Mouse (Mus musculus): ENCODE data around the gene Dhrs3. TPM values are rescaled to one million over a fixed set of nuclear protein-coding genes. Genes with fewer than 3 reads are reported as not detected.

The Dhrs3 gene
- polyA plus RNA-seq, 1 experiment from 2014 or later = 123 TPM

GRCm38 (mm10) chr4:144917101-144917500, 24.5 kb downstream of the Dhrs3 start:
- DNase-seq (ENCODE audit: low spot score) = no peak
- 65% methylated on average over 4 of the region's 4 CpGs for WGBS
- H3K36me3 ChIP-seq (ENCODE audit: control insufficient read depth, insufficient read depth, low read length) = peaks cover 46% of the 10 kb centered on the region
- H3K9me3 ChIP-seq (ENCODE audit: control insufficient read depth, low read length) = no peaks in the 10 kb centered on the region
- no peak for ATAC-seq (replicated peaks; ENCODE audit: low FRiP score, low TSS enrichment, low read depth)
- no peaks in the 10 kb centered on the region for H3K27me3 ChIP-seq (replicated peaks; ENCODE audit: control insufficient read depth, insufficient read depth, low read length)
- no peak overlapping the region for H3K27ac ChIP-seq (ENCODE audit: low read depth)
- H3K4me1 ChIP-seq (replicated peaks; ENCODE audit: control insufficient read depth, insufficient read depth, low read length) = no peaks in the 10 kb centered on the region
- H3K4me2 ChIP-seq (ENCODE audit: low read length) = no peak overlapping the region
- no peak overlapping the region for H3K4me3 ChIP-seq (ENCODE audit: low read depth, low read length)
- H3K9ac ChIP-seq (ENCODE audit: low read length) = no peak overlapping the region

GRCm38 (mm10) chr4:144918501-144918900, 25.9 kb downstream of the Dhrs3 start:
- no peak for ATAC-seq (replicated peaks; ENCODE audit: low FRiP score, low TSS enrichment, low read depth)
- 93% methylated on average over 10 of the region's 10 CpGs for WGBS

GRCm38 (mm10) chr4:144928693-144929436, 36.2 kb downstream of the Dhrs3 start:
- Histone ChIP-seq H3K4me3 (ENCODE audit: low read depth, low read length) (no peak overlapping the region), H3K4me2 (ENCODE audit: low read length) (no peak overlapping the region), H3K27ac (ENCODE audit: low read depth) (no peak overlapping the region), H3K9me3 (ENCODE audit: control insufficient read depth, low read length) (no peaks in the 10 kb centered on the region), H3K4me1 (replicated peaks; ENCODE audit: control insufficient read depth, insufficient read depth, low read length) (peaks cover 21% of the 10 kb centered on the region), H3K27me3 (replicated peaks; ENCODE audit: control insufficient read depth, insufficient read depth, low read length) (no peaks in the 10 kb centered on the region), H3K36me3 (ENCODE audit: control insufficient read depth, insufficient read depth, low read length) (peaks cover 32% of the 10 kb centered on the region), H3K9ac (ENCODE audit: low read length) (no peak overlapping the region)
- DNase-seq (ENCODE audit: low spot score) (no peak), ATAC-seq (replicated peaks; ENCODE audit: low FRiP score, low TSS enrichment, low read depth) (no peak)
- WGBS = 86% methylated on average over 5 of the region's 5 CpGs

More at GRCm38 (mm10) chr4:144918501-144918900, 25.9 kb downstream of the Dhrs3 start:
- Histone ChIP-seq H3K9ac (ENCODE audit: low read length) (no peak overlapping the region), H3K27ac (ENCODE audit: low read depth) (no peak overlapping the region), H3K27me3 (replicated peaks; ENCODE audit: control insufficient read depth, insufficient read depth, low read length) (no peaks in the 10 kb centered on the region), H3K4me3 (ENCODE audit: low read depth, low read length) (no peak overlapping the region), H3K36me3 (ENCODE audit: control insufficient read depth, insufficient read depth, low read length) (peaks cover 59% of the 10 kb centered on the region), H3K9me3 (ENCODE audit: control insufficient read depth, low read length) (no peaks in the 10 kb centered on the region), H3K4me1 (replicated peaks; ENCODE audit: control insufficient read depth, insufficient read depth, low read length) (no peaks in the 10 kb centered on the region), H3K4me2 (ENCODE audit: low read length) (no peak overlapping the region)
- no peak for DNase-seq (ENCODE audit: low spot score)

- Histone ChIP-seq H3K4me2 (ENCODE audit: low read length) (no peak overlapping the region), H3K9ac (ENCODE audit: low read length) (no peak overlapping the region), H3K9me3 (ENCODE audit: control insufficient read depth, low read length) (no peaks in the 10 kb centered on the region), H3K36me3 (ENCODE audit: control insufficient read depth, insufficient read depth, low read length) (peaks cover 30% of the 10 kb centered on the region), H3K4me3 (ENCODE audit: low read depth, low read length) (no peak overlapping the region), H3K27ac (ENCODE audit: low read depth) (peak overlapping the region; percentile 22; the same call in 1 of the 2 replicates), H3K4me1 (replicated peaks; ENCODE audit: control insufficient read depth, insufficient read depth, low read length) (peaks cover 21% of the 10 kb centered on the region), H3K27me3 (replicated peaks; ENCODE audit: control insufficient read depth, insufficient read depth, low read length) (no peaks in the 10 kb centered on the region)
- DNase-seq (ENCODE audit: low spot score) = no peak
- ATAC-seq (replicated peaks; ENCODE audit: low FRiP score, low TSS enrichment, low read depth) = no peak
- WGBS = 83% methylated on average over 1 of the region's 1 CpGs
Measured at GRCm38 (mm10) chr4:144929811-144930221, 37.2 kb downstream of the Dhrs3 start.

- peaks cover 30% of the 10 kb centered on the region for H3K36me3 ChIP-seq (ENCODE audit: control insufficient read depth, insufficient read depth, low read length)
- DNase-seq (ENCODE audit: low spot score) (peak; percentile 70), ATAC-seq (replicated peaks; ENCODE audit: low FRiP score, low TSS enrichment, low read depth) (peak; percentile 51)
- no peak overlapping the region for H3K4me2 ChIP-seq (ENCODE audit: low read length)
- no peaks in the 10 kb centered on the region for H3K9me3 ChIP-seq (ENCODE audit: control insufficient read depth, low read length)
- 21% methylated on average over 10 of the region's 10 CpGs for WGBS
- H3K4me1 ChIP-seq (replicated peaks; ENCODE audit: control insufficient read depth, insufficient read depth, low read length) = peaks cover 21% of the 10 kb centered on the region
- H3K27me3 ChIP-seq (replicated peaks; ENCODE audit: control insufficient read depth, insufficient read depth, low read length) = no peaks in the 10 kb centered on the region
- no peak overlapping the region for H3K4me3 ChIP-seq (ENCODE audit: low read depth, low read length)
- H3K9ac ChIP-seq (ENCODE audit: low read length) = no peak overlapping the region
- H3K27ac ChIP-seq (ENCODE audit: low read depth) = peak overlapping the region; percentile 22
Measured at GRCm38 (mm10) chr4:144930366-144930765, 37.7 kb downstream of the Dhrs3 start.

- 81% methylated on average over 7 of the region's 7 CpGs for WGBS
- Histone ChIP-seq H3K27ac (ENCODE audit: low read depth) (no peak overlapping the region), H3K36me3 (ENCODE audit: control insufficient read depth, insufficient read depth, low read length) (peaks cover 25% of the 10 kb centered on the region), H3K4me1 (replicated peaks; ENCODE audit: control insufficient read depth, insufficient read depth, low read length) (peaks cover 21% of the 10 kb centered on the region), H3K4me2 (ENCODE audit: low read length) (no peak overlapping the region), H3K9ac (ENCODE audit: low read length) (no peak overlapping the region), H3K27me3 (replicated peaks; ENCODE audit: control insufficient read depth, insufficient read depth, low read length) (no peaks in the 10 kb centered on the region), H3K4me3 (ENCODE audit: low read depth, low read length) (no peak overlapping the region), H3K9me3 (ENCODE audit: control insufficient read depth, low read length) (no peaks in the 10 kb centered on the region)
- peak; percentile 7; the same call in 1 of the 2 replicates for ATAC-seq (replicated peaks; ENCODE audit: low FRiP score, low TSS enrichment, low read depth)
- DNase-seq (ENCODE audit: low spot score) = no peak
Measured at GRCm38 (mm10) chr4:144931167-144931566, 38.5 kb downstream of the Dhrs3 start.

- Histone ChIP-seq H3K27ac (ENCODE audit: low read depth) (no peak overlapping the region), H3K4me2 (ENCODE audit: low read length) (no peak overlapping the region), H3K4me1 (replicated peaks; ENCODE audit: control insufficient read depth, insufficient read depth, low read length) (peaks cover 20% of the 10 kb centered on the region), H3K9ac (ENCODE audit: low read length) (no peak overlapping the region), H3K9me3 (ENCODE audit: control insufficient read depth, low read length) (no peaks in the 10 kb centered on the region), H3K4me3 (ENCODE audit: low read depth, low read length) (no peak overlapping the region), H3K36me3 (ENCODE audit: control insufficient read depth, insufficient read depth, low read length) (no peaks in the 10 kb centered on the region), H3K27me3 (replicated peaks; ENCODE audit: control insufficient read depth, insufficient read depth, low read length) (no peaks in the 10 kb centered on the region)
- no peak for ATAC-seq (replicated peaks; ENCODE audit: low FRiP score, low TSS enrichment, low read depth)
- DNase-seq (ENCODE audit: low spot score) = no peak
- WGBS = 9% methylated on average over 1 of the region's 1 CpGs
Measured at GRCm38 (mm10) chr4:144934501-144934900, 41.9 kb downstream of the Dhrs3 start.

GRCm38 (mm10) chr4:144936563-144937154, 44.0 kb downstream of the Dhrs3 start:
- H3K27ac ChIP-seq (ENCODE audit: low read depth) = no peak overlapping the region
- ATAC-seq (replicated peaks; ENCODE audit: low FRiP score, low TSS enrichment, low read depth) = no peak
- no peaks in the 10 kb centered on the region; the same call in 1 of the 2 replicates for H3K4me1 ChIP-seq (replicated peaks; ENCODE audit: control insufficient read depth, insufficient read depth, low read length)
- H3K4me2 ChIP-seq (ENCODE audit: low read length) = no peak overlapping the region
- no peak overlapping the region for H3K4me3 ChIP-seq (ENCODE audit: low read depth, low read length)
- no peaks in the 10 kb centered on the region for H3K9me3 ChIP-seq (ENCODE audit: control insufficient read depth, low read length)
- no peaks in the 10 kb centered on the region for H3K36me3 ChIP-seq (ENCODE audit: control insufficient read depth, insufficient read depth, low read length)
- no peak overlapping the region for H3K9ac ChIP-seq (ENCODE audit: low read length)
- WGBS = 85% methylated on average over 3 of the region's 3 CpGs
- no peaks in the 10 kb centered on the region for H3K27me3 ChIP-seq (replicated peaks; ENCODE audit: control insufficient read depth, insufficient read depth, low read length)
- no peak for DNase-seq (ENCODE audit: low spot score)

Data from intestine, embryonic 14.5 days (tissue).